Comparison of ENCODE assay signal across 14 mouse cellular contexts in the genomic region with DNA sequence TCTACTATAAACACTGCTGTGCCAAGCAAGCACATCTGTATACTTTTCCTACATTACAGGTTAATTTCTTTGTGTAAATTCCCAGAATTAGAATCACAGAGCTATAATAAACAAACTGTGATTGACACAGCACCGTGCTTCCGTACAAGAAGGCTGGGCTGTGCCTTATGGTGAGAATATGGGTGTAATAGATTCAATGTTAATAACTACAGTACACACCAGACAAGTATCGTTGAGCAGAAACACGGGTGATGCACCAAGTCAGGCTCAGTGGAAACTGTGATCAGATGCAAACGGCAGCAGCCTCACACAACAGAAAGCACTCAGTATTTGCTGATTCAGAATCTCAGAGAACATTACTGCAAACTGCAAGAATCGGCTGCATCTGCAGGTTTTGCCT.
A peak's percentile ranks its signal among the peaks of the same experiment; 100 is the strongest.
DNase-seq lines count a peak whose midpoint lies in the region; ATAC-seq and TF ChIP-seq lines count a peak whose summit lies in the region.
"Had no signal": no experiment of that assay in that cellular context is flagged by ENCODE, and none has a peak within 500 bp of the region (broad histone marks: within the 10 kb centered on the region; RNA-seq: fewer than 3 reads in every experiment).

No protein-coding gene starts in this region.

- no peak overlapping the region for H3K4me3 ChIP-seq in heart, embryonic 13.5 days
- no peak overlapping the region for H3K4me3 ChIP-seq in limb, embryonic 15.5 days
- no peak overlapping the region for H3K4me3 ChIP-seq in limb, embryonic 10.5 days
- no peak overlapping the region for H3K4me3 ChIP-seq in cortical plate, adult 2 months (ENCODE audit: insufficient read depth, low read length)
- no peak overlapping the region for H3K4me3 ChIP-seq in stomach, embryonic 14.5 days (ENCODE audit: low read depth, low read length)
- H3K4me3 ChIP-seq: embryonic facial prominence, embryonic 13.5 days; hindbrain, embryonic 10.5 days; liver, embryonic 13.5 days; neural tube, embryonic 15.5 days had no signal

- 73% methylated on average over 6 of the region's 6 CpGs for WGBS in heart, embryonic 13.5 days
- 65% methylated on average over 6 of the region's 6 CpGs for WGBS in limb, embryonic 15.5 days
- WGBS in limb, embryonic 10.5 days: 90% methylated on average over 6 of the region's 6 CpGs
- WGBS in stomach, embryonic 14.5 days: 35% methylated on average over 6 of the region's 6 CpGs

- H3K27me3 ChIP-seq in heart, embryonic 13.5 days (replicated peaks): no peaks in the 10 kb centered on the region
- no peaks in the 10 kb centered on the region for H3K27me3 ChIP-seq in limb, embryonic 15.5 days
- H3K27me3 ChIP-seq in limb, embryonic 10.5 days (ENCODE audit: low read depth, poor library complexity, severe bottlenecking): no peaks in the 10 kb centered on the region
- H3K27me3 ChIP-seq in stomach, embryonic 14.5 days (ENCODE audit: control insufficient read depth, insufficient read depth, low read length): no peaks in the 10 kb centered on the region
- H3K27me3 ChIP-seq: embryonic facial prominence, embryonic 13.5 days; liver, embryonic 13.5 days; neural tube, embryonic 15.5 days had no signal

- peaks cover 7% of the 10 kb centered on the region; the same call in 1 of the 2 replicates for H3K9me3 ChIP-seq in heart, embryonic 13.5 days
- H3K9me3 ChIP-seq in limb, embryonic 15.5 days: no peaks in the 10 kb centered on the region
- no peaks in the 10 kb centered on the region for H3K9me3 ChIP-seq in limb, embryonic 10.5 days (replicated peaks)
- peaks cover 4% of the 10 kb centered on the region; the same call in 1 of the 2 replicates for H3K9me3 ChIP-seq in stomach, embryonic 14.5 days (ENCODE audit: control insufficient read depth, low read depth, low read length)
- H3K9me3 ChIP-seq: liver, embryonic 13.5 days; neural tube, embryonic 15.5 days had no signal

- peaks cover 37% of the 10 kb centered on the region for H3K4me1 ChIP-seq in heart, embryonic 13.5 days
- H3K4me1 ChIP-seq in limb, embryonic 15.5 days: 0 out of 2 replicates have a peak, but pooled peaks cover 2% of the 10 kb centered on the region
- H3K4me1 ChIP-seq in limb, embryonic 10.5 days: 0 out of 2 replicates have a peak, but pooled peaks cover 7% of the 10 kb centered on the region
- peaks cover 3% of the 10 kb centered on the region; the same call in 1 of the 2 replicates for H3K4me1 ChIP-seq in cortical plate, adult 2 months (ENCODE audit: control insufficient read depth, insufficient read depth, low read length)
- peaks cover 14% of the 10 kb centered on the region; the same call in 1 of the 2 replicates for H3K4me1 ChIP-seq in stomach, embryonic 14.5 days (ENCODE audit: control insufficient read depth, insufficient read depth, low read length)

- no peak for DNase-seq in heart, adult 18-20 months
- DNase-seq in limb, embryonic 10.5 days (ENCODE audit: low spot score): no peak
- DNase-seq in ovary, postnatal 10 days (ENCODE audit: low spot score): no peak
- DNase-seq: adrenal gland, postnatal 14 days; cerebellum, postnatal 36 days; liver, embryonic 13.5 days; thymus, adult 18-20 months had no signal

- H3K4me2 ChIP-seq in heart, embryonic 13.5 days: no peak overlapping the region
- no peak overlapping the region for H3K4me2 ChIP-seq in limb, embryonic 15.5 days
- H3K4me2 ChIP-seq in stomach, embryonic 14.5 days (replicated peaks; ENCODE audit: low read depth, low read length): no peak overlapping the region
- H3K4me2 ChIP-seq: embryonic facial prominence, embryonic 13.5 days; liver, embryonic 13.5 days; neural tube, embryonic 15.5 days had no signal

- H3K27ac ChIP-seq in heart, embryonic 13.5 days (replicated peaks): peak overlapping the region; percentile 55; the same call in 1 of the 2 replicates
- peak overlapping the region; percentile 38; the same call in 1 of the 2 replicates for H3K27ac ChIP-seq in limb, embryonic 15.5 days
- no peak overlapping the region for H3K27ac ChIP-seq in limb, embryonic 10.5 days
- peak overlapping the region; percentile 28; the same call in 1 of the 2 replicates for H3K27ac ChIP-seq in cortical plate, adult 2 months (ENCODE audit: insufficient read depth, low read length)
- H3K27ac ChIP-seq in stomach, embryonic 14.5 days (ENCODE audit: low read length): peak overlapping the region; percentile 40; the same call in 1 of the 2 replicates
- H3K27ac ChIP-seq: embryonic facial prominence, embryonic 13.5 days; hindbrain, embryonic 10.5 days; liver, embryonic 13.5 days; neural tube, embryonic 15.5 days had no signal

- no peak for TF ChIP-seq POLR2A in cortical plate, adult 2 months (IDR thresholded peaks at IDR 0.05; ENCODE audit: extremely low read depth, insufficient read depth, low read length)

- no peak for ATAC-seq in heart, embryonic 13.5 days (ENCODE audit: extremely low read depth, insufficient number of reproducible peaks, low FRiP score, low TSS enrichment)
- no peak for ATAC-seq in limb, embryonic 15.5 days (ENCODE audit: insufficient number of reproducible peaks, low FRiP score, low TSS enrichment, low read depth)
- ATAC-seq in stomach, embryonic 14.5 days (ENCODE audit: insufficient number of reproducible peaks, insufficient read depth, low FRiP score, low read depth): no peak

- H3K36me3 ChIP-seq in heart, embryonic 13.5 days: no peaks in the 10 kb centered on the region
- H3K36me3 ChIP-seq in limb, embryonic 15.5 days: no peaks in the 10 kb centered on the region
- no peaks in the 10 kb centered on the region for H3K36me3 ChIP-seq in limb, embryonic 10.5 days
- H3K36me3 ChIP-seq in stomach, embryonic 14.5 days (ENCODE audit: control insufficient read depth, insufficient read depth, low read length): no peaks in the 10 kb centered on the region
- H3K36me3 ChIP-seq: embryonic facial prominence, embryonic 13.5 days; hindbrain, embryonic 10.5 days; liver, embryonic 13.5 days; neural tube, embryonic 15.5 days had no signal

- H3K9ac ChIP-seq in heart, embryonic 13.5 days: no peak overlapping the region
- H3K9ac ChIP-seq in limb, embryonic 15.5 days: no peak overlapping the region
- no peak overlapping the region for H3K9ac ChIP-seq in stomach, embryonic 14.5 days (replicated peaks; ENCODE audit: low read depth, low read length)
- H3K9ac ChIP-seq: embryonic facial prominence, embryonic 13.5 days; liver, embryonic 13.5 days; neural tube, embryonic 15.5 days had no signal

- TF ChIP-seq CTCF in cortical plate, adult 2 months (IDR thresholded peaks at IDR 0.05; ENCODE audit: extremely low read depth, insufficient read depth, low read length): no peak
